Mouse (Mus musculus) midbrain, embryonic 16.5 days (tissue): ENCODE results near the gene Zfp423. TPM values are rescaled to one million over a fixed set of nuclear protein-coding genes. Genes with fewer than 3 reads are reported as not detected.
A peak's percentile ranks its signal among the peaks of the same experiment; 100 is the strongest.

ENCODE experiments used
- ATAC-seq: fragments of 200-750 bp; cut with Nextera tagmentation; 2 replicates; pipeline ENCODE4 v1.8.0; 2017; ENCODE audit warnings: moderate TSS enrichment
- H3K27ac ChIP-seq: fragments of 300-500 bp; sonication (generic); 2 replicates; pipeline ENCODE4 v1.5.1; 2014; ENCODE audit warnings: mild to moderate bottlenecking, low read length, mixed read lengths
- H3K27me3 ChIP-seq: fragments of 300-500 bp; sonication (generic); 2 replicates; pipeline ENCODE4 v1.6.1; 2014; ENCODE audit warnings: low read depth, low read length, mixed read lengths; ENCODE audit not compliant: control insufficient read depth, insufficient read depth
- H3K36me3 ChIP-seq: fragments of 300-500 bp; sonication (generic); 2 replicates; pipeline ENCODE4 v1.6.1; 2014; ENCODE audit warnings: mild to moderate bottlenecking, low read length, moderate library complexity, mixed read lengths; ENCODE audit not compliant: control insufficient read depth, insufficient read depth
- H3K4me1 ChIP-seq: fragments of 300-500 bp; sonication (generic); 2 replicates; pipeline ENCODE4 v1.6.1; 2014; ENCODE audit warnings: mild to moderate bottlenecking, low read length, mixed read lengths; ENCODE audit not compliant: control insufficient read depth, insufficient read depth
- H3K4me2 ChIP-seq: fragments of 300-500 bp; sonication (generic); 2 replicates; pipeline ENCODE4 v1.6.1; 2014; ENCODE audit warnings: mild to moderate bottlenecking, low read length, mixed read lengths
- H3K4me3 ChIP-seq: fragments of 300-500 bp; sonication (generic); 2 replicates; pipeline ENCODE4 v1.5.1; 2014; ENCODE audit warnings: low read depth, mild to moderate bottlenecking, low read length, moderate library complexity, mixed read lengths
- H3K9ac ChIP-seq: fragments of 300-500 bp; sonication (generic); 2 replicates; pipeline ENCODE4 v1.6.1; 2014; ENCODE audit warnings: low read depth, low read length, mixed read lengths
- H3K9me3 ChIP-seq: fragments of 300-500 bp; sonication (generic); replicated peaks from 2 replicates; pipeline ENCODE4 v1.6.1; 2014; ENCODE audit warnings: mild to moderate bottlenecking, low read length, mixed read lengths; ENCODE audit not compliant: control insufficient read depth, poor library complexity, severe bottlenecking
- WGBS: fragments of 180-500 bp; shearing (Covaris S2); extraction: QIAGEN DNeasy Blood & Tissue Kit; methylation state at CpG from one replicate; pipeline ENCODE4 v1.1.7; 2014; 5-methylcytosine and 5-hydroxymethylcytosine counted together
- polyA plus RNA-seq: library from polyadenylated mRNA; unstranded; fragments of >200 nt; fragmentation: Nextera tagmentation; extraction: Ambion mirVana; gene quantifications from 2 replicates; pipeline ENCODE4 v1.2.1, GENCODE M21; 2015

The Zfp423 gene
- polyA plus RNA-seq, 1 experiment from 2014 or later: 28.1 TPM

- Histone ChIP-seq H3K4me3 (no peak overlapping the region), H3K4me2 (no peak overlapping the region), H3K9me3 (no peaks in the 10 kb centered on the region), H3K36me3 (no peaks in the 10 kb centered on the region), H3K27ac (no peak overlapping the region), H3K9ac (no peak overlapping the region), H3K27me3 (no peaks in the 10 kb centered on the region), H3K4me1 (peaks cover 12% of the 10 kb centered on the region; the same call in 1 of the 2 replicates)
- ATAC-seq: no peak
- WGBS: 79% methylated on average over 10 of the region's 10 CpGs
Measured at GRCm38 (mm10) chr8:87803437-87803836, 156.0 kb downstream of the Zfp423 start.

- ATAC-seq: no peak
- WGBS: 59% methylated on average over 3 of the region's 3 CpGs
- Histone ChIP-seq H3K9ac (no peak overlapping the region), H3K36me3 (no peaks in the 10 kb centered on the region), H3K27ac (no peak overlapping the region), H3K9me3 (no peaks in the 10 kb centered on the region), H3K4me2 (no peak overlapping the region), H3K27me3 (no peaks in the 10 kb centered on the region), H3K4me1 (peaks cover 12% of the 10 kb centered on the region; the same call in 1 of the 2 replicates), H3K4me3 (no peak overlapping the region)
Measured at GRCm38 (mm10) chr8:87802571-87802970, 156.8 kb downstream of the Zfp423 start.

DNA sequence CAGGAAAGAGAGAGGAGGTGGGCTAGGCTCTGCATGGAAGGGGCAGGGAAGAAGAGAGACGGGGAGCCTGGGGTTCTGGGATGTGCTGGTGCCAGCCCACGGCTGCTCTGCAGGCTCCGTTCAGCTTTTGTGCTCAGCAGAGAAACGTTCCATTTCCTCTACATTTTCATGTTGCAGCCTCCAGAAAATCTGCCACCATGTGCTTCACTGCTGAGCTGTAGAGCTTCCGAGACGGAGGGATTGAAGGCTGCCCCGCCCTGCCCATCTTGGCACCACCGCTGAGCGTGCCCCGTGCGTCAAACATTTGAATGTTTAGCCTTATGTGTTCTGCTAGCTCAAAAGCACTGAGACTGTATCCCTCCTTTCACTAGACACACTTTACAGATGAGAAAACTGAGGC is 159.3 kb downstream of the Zfp423 start:
- WGBS: 77% methylated on average over 11 of the region's 11 CpGs
- Histone ChIP-seq H3K36me3 (no peaks in the 10 kb centered on the region), H3K4me1 (peaks cover 10% of the 10 kb centered on the region; the same call in 1 of the 2 replicates), H3K9me3 (no peaks in the 10 kb centered on the region), H3K27ac (no peak overlapping the region), H3K4me2 (no peak overlapping the region), H3K27me3 (no peaks in the 10 kb centered on the region), H3K9ac (no peak overlapping the region), H3K4me3 (no peak overlapping the region)
- no peak for ATAC-seq

DNA sequence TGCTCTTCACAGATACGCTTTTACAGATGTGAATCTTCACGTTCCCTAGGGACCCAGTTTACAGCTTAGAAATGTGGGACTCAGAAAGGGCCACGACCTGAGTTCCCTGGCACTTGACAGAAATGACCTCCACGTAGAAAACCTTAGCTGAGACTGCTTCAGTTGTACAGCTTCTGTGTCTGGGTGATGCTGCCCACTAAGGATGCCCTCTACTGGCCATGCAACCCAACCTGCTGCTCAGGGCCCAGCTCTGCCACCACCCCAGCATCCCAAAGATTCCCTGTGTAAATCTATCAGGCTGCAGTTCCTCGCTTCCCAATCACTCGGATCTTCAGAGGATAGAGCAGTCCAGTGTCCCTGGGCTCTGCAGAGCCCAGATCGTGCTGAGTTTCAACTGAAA is 163.2 kb downstream of the Zfp423 start:
- ATAC-seq: no peak
- Histone ChIP-seq H3K4me3 (no peak overlapping the region), H3K36me3 (no peaks in the 10 kb centered on the region), H3K4me1 (peaks cover 9% of the 10 kb centered on the region; the same call in 1 of the 2 replicates), H3K27ac (no peak overlapping the region), H3K27me3 (no peaks in the 10 kb centered on the region), H3K4me2 (no peak overlapping the region), H3K9ac (no peak overlapping the region), H3K9me3 (no peaks in the 10 kb centered on the region)
- 67% methylated on average over 7 of the region's 7 CpGs for WGBS

- Histone ChIP-seq H3K9me3 (no peaks in the 10 kb centered on the region), H3K36me3 (no peaks in the 10 kb centered on the region), H3K4me2 (no peak overlapping the region), H3K9ac (no peak overlapping the region), H3K4me3 (no peak overlapping the region), H3K4me1 (peaks cover 9% of the 10 kb centered on the region; the same call in 1 of the 2 replicates), H3K27ac (peak overlapping the region; percentile 56; the same call in 1 of the 2 replicates), H3K27me3 (no peaks in the 10 kb centered on the region)
- ATAC-seq: no peak; the same call in 1 of the 2 replicates
- 51% methylated on average over 10 of the region's 10 CpGs for WGBS
Measured at GRCm38 (mm10) chr8:87794639-87795038, 164.8 kb downstream of the Zfp423 start.

DNA sequence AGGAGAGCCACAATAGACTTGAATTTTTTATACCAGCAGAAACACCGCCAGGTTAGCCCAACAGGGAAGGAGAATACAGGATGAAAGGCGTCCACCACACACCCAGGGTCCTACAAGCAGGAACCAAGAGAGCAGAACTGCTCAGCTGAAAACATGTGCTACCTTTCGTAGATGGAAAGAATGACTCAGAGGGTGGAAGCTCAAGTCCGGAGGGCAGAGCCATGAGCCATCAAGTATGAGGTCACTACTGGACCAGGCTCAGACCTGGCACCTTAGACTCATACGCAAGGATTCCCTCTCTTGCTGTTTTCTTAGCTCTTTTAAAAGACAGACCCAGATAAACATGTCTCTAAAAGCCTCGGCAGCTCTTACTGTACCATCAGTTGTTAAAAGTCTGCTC is 168.3 kb downstream of the Zfp423 start:
- no peak overlapping the region for H3K9ac ChIP-seq
- H3K27ac ChIP-seq: no peak overlapping the region
- peaks cover 12% of the 10 kb centered on the region; the same call in 1 of the 2 replicates for H3K4me1 ChIP-seq
- WGBS: 95% methylated on average over 6 of the region's 6 CpGs
- ATAC-seq: no peak
- no peaks in the 10 kb centered on the region for H3K9me3 ChIP-seq
- no peak overlapping the region for H3K4me3 ChIP-seq
- no peaks in the 10 kb centered on the region for H3K27me3 ChIP-seq
- no peaks in the 10 kb centered on the region for H3K36me3 ChIP-seq
- H3K4me2 ChIP-seq: no peak overlapping the region

DNA sequence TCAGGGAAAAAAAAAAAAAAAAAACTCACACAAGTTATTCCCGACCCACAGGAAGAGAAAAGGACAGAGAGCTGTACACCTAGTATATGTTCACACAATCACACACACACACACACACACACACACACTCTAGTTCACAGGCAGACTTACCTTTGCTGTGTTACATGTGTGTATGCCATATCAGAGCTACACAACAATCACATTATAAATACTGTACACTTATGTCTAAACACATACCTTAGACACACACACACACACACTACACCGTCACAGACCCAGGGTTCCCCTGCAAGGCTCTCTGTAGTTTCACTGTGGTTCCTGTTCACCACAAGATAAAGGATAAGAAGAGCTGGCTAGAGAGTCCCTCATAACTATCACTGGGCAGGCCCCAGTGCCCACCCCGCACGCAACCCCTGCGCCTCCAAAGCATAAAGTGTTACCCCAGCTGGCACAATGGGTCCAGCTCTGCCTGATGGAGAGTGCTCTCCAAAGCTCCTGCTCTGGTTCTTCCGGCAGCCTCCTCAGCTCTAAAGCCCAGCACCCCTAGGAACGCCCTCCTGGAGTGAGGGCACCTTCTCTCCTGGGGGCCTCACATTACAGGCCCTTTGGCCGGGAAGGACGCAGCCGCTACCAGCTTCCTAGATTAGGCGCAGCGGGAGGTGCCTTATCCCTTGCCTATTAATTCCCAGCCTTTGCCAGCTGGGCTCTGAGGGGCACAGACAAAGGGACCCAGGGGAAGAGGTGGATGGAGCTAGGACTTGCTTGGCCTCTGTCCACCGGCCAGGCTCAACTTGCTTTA is 174.6 kb downstream of the Zfp423 start:
- no peak overlapping the region for H3K4me2 ChIP-seq
- H3K9me3 ChIP-seq: no peaks in the 10 kb centered on the region
- no peak for ATAC-seq

GRCm38 (mm10) chr8:87784227-87784626 is 175.2 kb downstream of the Zfp423 start:
- no peaks in the 10 kb centered on the region for H3K9me3 ChIP-seq
- H3K27ac ChIP-seq: 0 out of 2 replicates have a peak overlapping the region, but pooled peaks have one; percentile 50
- H3K36me3 ChIP-seq: peaks cover 12% of the 10 kb centered on the region
- 5% methylated on average over 13 of the region's 13 CpGs for WGBS
- peak overlapping the region; percentile 35 for H3K4me2 ChIP-seq
- no peaks in the 10 kb centered on the region for H3K27me3 ChIP-seq
- no peak overlapping the region for H3K9ac ChIP-seq
- H3K4me1 ChIP-seq: peaks cover 21% of the 10 kb centered on the region
- no peak for ATAC-seq
- no peak overlapping the region for H3K4me3 ChIP-seq

More for the DNA sequence above, 174.6 kb downstream of the Zfp423 start:
- H3K27me3 ChIP-seq: no peaks in the 10 kb centered on the region
- no peak overlapping the region for H3K27ac ChIP-seq
- peaks cover 21% of the 10 kb centered on the region for H3K4me1 ChIP-seq
- peaks cover 12% of the 10 kb centered on the region for H3K36me3 ChIP-seq
- WGBS: 33% methylated on average over 13 of the region's 13 CpGs
- no peak overlapping the region for H3K4me3 ChIP-seq
- H3K9ac ChIP-seq: no peak overlapping the region

DNA sequence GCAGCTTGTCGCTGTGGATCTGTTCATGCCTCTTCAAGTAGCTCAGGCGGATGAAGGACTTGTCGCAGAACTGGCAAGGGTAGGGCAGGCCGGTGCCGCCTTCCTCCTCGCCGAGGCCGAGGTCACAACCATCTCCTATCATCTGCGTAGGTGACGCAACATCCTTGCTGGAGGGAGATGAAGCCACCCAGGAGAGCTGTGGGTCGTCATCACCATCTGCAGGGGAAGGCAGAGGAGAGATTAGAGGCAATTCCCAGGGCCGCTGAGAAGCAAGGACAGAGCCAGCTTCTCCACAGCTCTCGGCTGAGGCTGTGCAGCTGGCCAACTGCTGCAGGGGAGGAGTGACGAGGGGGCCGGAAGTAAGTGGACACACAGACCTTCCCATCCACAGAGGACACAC is 176.2 kb downstream of the Zfp423 start:
- Histone ChIP-seq H3K36me3 (peaks cover 12% of the 10 kb centered on the region), H3K4me2 (no peak overlapping the region), H3K4me1 (peaks cover 21% of the 10 kb centered on the region), H3K4me3 (no peak overlapping the region), H3K9me3 (no peaks in the 10 kb centered on the region), H3K27me3 (no peaks in the 10 kb centered on the region), H3K9ac (no peak overlapping the region), H3K27ac (no peak overlapping the region)
- 62% methylated on average over 15 of the region's 15 CpGs for WGBS
- ATAC-seq: no peak; the same call in 1 of the 2 replicates
